Mouse (Mus musculus): Measurements from ENCODE around the gene Unc5b.
"Not testable (repeated sequence)": the region's sequence is repeated elsewhere in the genome, so short reads cannot be mapped to it uniquely, and the experiment has no call there.

Gene Unc5b

GRCm38 (mm10) chr10:60753941-60754340 lies 77.4 kb downstream of the Unc5b start:
- in situ Hi-C loops (cut with MboI): loop anchor here (5.0 to 10.0 kb wide), 3 partner anchors 222 to 459 kb away; no protein-coding TSS in a partner anchor

DNA sequence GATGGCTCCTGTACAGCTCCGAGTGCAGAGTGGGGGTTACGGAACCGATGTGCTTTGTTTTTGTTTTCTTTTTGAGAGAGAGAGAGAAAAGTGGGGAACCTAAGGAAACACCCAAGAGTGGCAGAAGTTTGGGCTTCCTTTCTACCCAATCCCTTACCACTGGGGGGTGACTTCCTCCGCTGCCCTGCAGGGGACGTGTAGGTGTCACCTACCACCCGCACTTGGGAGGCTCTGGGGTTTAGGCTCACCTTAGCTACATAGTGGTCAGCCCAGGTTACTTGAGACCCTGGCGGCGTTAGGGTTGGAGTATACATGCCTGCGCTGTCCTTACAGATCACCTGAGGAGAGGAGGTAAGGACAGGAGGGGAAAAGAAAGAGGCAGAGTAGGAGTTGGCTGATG lies 78.1 kb downstream of the Unc5b start:
- in situ Hi-C loops (cut with MboI): loop anchor here (5.0 to 10.0 kb wide), 3 partner anchors 221 to 458 kb away; no protein-coding TSS in a partner anchor

DNA sequence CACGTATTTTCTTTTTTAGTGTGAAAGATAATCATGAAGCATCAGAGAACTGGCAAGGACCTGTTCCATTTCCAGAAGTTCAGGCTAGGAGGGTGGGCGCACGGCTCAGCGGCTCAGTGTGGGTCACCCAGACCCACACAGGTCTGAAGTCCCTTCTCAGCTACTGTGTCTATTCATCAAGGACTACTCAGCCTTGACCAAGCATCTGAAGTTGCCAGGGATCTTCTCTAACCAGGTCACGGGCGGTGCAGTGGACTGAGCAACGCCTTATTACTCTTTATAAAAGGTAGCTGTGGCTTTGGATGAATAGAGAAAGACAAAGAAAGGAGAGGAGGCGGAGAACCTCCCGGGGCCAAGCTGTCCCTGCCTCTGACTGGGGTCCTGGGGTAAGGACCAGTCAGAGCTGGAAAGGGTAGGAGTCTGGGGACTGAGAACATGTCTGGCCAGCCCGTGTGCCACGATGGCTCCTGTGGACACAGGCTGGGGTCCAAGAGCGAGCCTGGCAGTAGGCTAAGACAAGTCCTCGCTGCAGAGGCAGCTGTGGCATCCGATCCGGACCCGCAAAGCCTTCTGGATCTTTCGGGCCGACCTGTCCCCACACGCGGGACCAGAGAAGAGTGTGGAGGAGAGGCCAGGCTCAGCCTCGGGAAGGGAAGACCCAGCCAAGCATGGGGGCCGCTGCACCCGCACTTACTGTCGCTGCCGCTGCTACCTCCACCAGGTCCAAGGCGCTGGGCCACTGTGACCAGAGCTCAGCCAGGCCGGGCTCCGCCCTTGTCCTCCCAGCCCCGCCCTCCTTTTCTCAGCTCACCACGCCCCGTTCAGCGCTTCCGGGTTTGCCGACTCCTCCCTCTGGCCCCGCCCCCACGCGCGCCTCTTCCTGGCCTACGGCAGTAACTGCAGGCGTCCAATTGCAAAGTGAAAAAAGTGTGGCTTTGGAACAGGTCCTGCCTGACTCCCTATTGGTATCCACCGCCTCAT lies 79.1 kb downstream of the Unc5b start, which contains the start of gene Slc29a3:
Slc29a3 (minus strand) TSS at position 755 of the 981 bp plus-strand sequence.
- in situ Hi-C loops (cut with MboI): loop anchor here (5.0 to 10.0 kb wide), 3 partner anchors 220 to 458 kb away; no protein-coding TSS in a partner anchor

GRCm38 (mm10) chr10:60747667-60748212 lies 83.6 kb downstream of the Unc5b start:
- in situ Hi-C loops (cut with MboI): no loop called here

DNA sequence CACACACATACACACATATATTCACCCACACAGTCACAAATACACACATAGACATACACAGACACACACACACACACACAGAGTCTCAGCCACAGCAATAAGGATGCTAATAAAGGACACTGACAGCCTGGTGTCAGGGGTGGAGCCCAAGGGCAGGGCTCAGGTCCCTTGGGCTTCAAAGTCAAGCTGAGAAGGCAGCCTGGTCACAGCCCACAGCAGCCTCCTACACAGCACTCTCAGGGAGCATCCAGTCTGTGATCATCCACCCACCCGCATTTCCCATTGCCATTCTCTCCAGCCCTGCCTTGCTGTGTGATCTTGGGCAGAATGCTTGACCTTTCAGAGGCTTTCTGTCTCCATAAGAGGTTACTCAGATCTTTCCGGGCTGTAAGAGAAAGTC lies 84.9 kb downstream of the Unc5b start:
- in situ Hi-C loops (cut with MboI): no loop called here

- in situ Hi-C loops (cut with MboI): no loop called here
Measured at GRCm38 (mm10) chr10:60744543-60745290, 86.7 kb downstream of the Unc5b start.

GRCm38 (mm10) chr10:60743681-60744080 lies 87.7 kb downstream of the Unc5b start:
- in situ Hi-C loops (cut with MboI): no loop called here

DNA sequence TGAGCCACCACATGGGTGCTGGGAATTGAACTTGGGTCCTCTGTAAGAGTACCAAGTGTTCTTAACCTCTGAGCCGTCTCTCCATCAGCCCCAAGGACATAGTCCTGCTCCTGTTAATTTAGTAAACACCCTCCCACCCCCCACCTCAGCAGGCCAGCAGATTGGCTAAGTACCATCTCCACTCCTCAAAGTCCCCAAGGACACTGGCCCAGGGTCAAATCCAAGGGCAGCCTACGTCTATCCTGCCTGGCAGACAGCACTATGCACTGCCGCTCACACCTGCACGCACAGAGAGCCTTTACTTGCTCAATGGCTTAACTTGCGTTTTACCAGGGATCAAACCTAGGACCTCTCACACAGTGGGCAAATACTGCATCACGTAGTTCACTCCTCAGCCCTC lies 88.4 kb downstream of the Unc5b start:
- in situ Hi-C loops (cut with MboI): no loop called here

DNA sequence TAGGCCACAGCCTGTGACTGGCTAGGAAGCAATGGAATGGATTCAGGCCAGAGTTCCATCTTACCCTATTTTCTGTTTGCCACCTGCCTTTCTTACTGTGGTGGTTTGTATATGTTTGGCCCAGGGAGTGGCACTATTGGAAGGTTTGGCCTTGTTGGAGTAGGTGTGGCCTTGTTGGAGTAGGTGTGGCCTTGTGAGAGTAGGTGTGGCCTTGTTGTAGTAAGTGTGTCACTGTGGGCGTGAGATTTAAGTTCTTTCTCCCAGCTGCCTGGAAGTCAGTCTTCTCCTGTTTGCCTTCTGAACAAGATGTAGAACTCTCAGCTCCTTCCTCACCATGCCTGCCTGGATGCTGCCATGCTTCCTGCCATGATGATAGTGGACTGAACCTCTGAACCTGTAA lies 89.1 kb downstream of the Unc5b start:
- in situ Hi-C loops (cut with MboI): not testable (repeated sequence)

DNA sequence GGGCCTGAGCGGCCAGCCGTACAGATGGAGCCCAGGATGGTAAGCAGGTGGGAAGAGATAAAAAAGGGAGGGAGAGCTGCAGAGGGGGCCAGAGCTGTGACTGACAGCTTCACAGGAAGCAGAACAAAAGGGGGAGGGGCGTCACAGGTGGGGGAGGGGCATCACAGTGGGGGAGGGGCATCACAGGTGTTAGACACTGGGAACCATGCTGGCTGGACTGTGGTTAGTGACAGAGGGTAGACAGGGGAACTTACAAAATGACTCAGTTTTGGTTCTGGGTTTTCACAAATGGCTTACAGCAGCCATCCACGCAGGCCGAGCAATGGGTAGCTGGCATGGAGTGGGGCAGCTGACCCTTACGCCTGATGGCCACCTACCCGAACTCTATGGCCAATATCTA lies 89.9 kb downstream of the Unc5b start:
- in situ Hi-C loops (cut with MboI): no loop called here

DNA sequence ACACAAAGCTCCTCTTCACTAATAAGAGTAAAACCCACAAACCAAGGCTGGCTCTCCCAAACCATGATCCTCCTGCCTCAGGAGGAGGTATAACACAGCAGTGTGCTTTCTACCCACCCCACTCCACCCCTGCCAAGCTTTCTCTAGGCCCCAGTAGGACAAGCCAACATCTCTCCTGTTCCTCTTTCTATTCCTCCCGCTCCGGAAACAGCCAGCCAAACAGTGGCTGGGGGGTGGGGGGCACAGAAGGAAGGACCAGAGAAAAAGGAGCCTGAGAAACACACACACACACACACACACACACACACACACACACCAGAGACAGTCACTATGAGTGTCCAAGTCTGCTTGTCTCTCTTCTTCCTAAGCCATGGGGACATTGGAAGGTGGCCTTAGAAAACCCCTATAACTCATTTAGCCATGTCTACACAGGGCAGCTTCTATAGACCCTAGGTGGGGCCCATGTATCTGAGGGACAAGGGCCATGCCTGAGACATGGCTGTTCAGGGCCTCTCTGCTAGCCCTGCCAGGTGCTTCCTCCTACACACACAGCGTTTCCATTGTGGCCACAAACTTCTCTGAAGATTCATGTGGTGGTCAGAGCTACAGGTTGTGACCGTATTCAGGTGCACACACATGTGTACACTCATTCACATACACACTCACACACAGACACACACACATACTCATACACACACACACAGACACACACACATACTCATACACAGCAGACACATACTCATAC lies 91.6 kb downstream of the Unc5b start:
- in situ Hi-C loops (cut with MboI): no loop called here

- in situ Hi-C loops (cut with MboI): no loop called here
Measured at GRCm38 (mm10) chr10:60737886-60738640, 93.3 kb downstream of the Unc5b start.

- in situ Hi-C loops (cut with MboI): no loop called here
Measured at GRCm38 (mm10) chr10:60737169-60737728, 94.1 kb downstream of the Unc5b start.

DNA sequence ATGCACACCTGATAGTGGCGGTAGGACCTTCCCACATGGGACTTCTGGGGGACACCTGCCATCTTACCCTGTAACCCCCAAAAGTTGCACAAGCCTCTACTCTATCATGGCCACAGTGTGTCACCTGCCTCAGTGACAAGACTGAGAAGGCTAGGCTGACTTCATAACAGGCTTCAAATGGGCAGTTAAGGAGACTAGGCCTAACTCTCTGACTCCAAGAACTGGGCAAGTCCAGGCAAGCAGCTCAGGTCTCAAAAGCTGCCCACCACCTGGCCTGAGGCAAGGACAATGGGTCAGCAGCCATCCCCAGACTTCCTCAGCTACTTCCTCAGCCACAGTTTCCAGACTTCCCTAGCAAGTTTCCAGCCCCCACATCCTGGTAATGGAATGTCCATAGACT lies 95.6 kb downstream of the Unc5b start:
- in situ Hi-C loops (cut with MboI): no loop called here

GRCm38 (mm10) chr10:60733471-60733870 lies 97.9 kb downstream of the Unc5b start:
- in situ Hi-C loops (cut with MboI): no loop called here

DNA sequence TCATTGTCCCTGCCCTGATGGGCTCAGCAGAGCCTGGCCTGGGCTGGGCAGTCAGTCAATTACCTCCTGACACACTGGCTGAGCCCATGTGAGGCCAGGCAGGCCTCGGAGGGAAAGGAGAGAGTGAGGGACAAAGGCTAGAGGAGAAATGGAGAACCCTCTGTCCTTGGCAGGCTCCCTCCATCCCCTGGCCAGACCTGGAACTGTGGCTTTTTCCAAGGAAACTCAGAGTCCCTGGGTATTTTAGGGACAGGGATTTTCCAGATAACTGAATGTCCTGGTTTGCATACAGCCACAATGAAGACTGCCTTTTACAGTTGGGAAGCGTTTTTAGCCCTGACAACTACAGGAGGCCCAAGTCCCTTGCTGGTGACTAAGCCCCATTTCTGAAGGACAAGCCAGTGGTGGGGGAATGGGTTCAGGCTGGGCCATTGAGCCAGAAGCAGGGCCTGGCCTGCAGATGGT lies 99.0 kb downstream of the Unc5b start:
- in situ Hi-C loops (cut with MboI): no loop called here

GRCm38 (mm10) chr10:60731742-60732141 lies 99.6 kb downstream of the Unc5b start:
- in situ Hi-C loops (cut with MboI): no loop called here

DNA sequence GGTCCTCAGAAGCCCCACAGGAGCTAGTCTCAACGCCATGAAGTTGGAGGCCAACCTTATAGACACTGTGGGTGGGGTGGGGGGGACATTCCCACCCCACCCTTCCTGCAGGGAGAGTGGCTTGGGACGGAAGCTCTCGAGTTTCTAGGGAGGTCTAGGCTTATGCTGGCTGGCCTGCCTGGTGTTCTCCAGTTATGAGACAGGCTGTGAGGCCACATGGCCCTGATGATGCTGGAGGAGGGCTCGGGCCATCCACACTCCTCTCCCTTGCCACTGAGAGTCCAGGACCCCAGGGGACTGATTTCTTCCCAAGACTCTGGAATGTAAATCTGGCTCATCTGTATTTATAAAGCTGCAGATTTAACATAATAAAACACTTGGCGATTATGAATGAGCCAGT lies 104.1 kb downstream of the Unc5b start:
- in situ Hi-C loops (cut with MboI): no loop called here

DNA sequence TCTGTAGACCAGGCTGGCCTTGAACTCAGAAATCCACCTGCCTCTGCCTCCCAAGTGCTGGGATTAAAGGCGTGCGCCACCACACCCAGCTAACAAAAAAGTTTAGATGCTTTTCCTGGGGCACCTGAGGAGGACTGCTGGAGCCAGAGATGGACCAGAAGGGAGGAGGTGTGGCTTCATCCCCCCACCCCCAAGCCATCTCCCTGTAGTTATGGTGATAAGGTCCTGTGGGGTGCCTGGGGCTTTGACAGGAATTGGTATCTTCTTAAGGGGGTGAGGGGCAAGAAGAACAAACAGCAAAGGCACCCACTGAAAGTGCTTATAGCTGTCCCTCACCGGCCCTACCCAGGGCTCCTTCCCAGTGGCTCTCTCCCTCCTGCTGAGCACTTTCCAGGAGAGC lies 104.5 kb downstream of the Unc5b start:
- in situ Hi-C loops (cut with MboI): no loop called here

GRCm38 (mm10) chr10:60724496-60724895 lies 106.9 kb downstream of the Unc5b start:
- in situ Hi-C loops (cut with MboI): no loop called here

All from mature B cell (primary cell).